Mouse (Mus musculus): ENCODE measurements at regions not wholly inside any gene's neighbourhood (a gene's known extent, or its start where the extent isn't known, plus 50 kb on each side); places are given as distances from the start of the nearest gene placed in this dataset.
A peak's percentile ranks its signal among the peaks of the same experiment; 100 is the strongest.

DNA sequence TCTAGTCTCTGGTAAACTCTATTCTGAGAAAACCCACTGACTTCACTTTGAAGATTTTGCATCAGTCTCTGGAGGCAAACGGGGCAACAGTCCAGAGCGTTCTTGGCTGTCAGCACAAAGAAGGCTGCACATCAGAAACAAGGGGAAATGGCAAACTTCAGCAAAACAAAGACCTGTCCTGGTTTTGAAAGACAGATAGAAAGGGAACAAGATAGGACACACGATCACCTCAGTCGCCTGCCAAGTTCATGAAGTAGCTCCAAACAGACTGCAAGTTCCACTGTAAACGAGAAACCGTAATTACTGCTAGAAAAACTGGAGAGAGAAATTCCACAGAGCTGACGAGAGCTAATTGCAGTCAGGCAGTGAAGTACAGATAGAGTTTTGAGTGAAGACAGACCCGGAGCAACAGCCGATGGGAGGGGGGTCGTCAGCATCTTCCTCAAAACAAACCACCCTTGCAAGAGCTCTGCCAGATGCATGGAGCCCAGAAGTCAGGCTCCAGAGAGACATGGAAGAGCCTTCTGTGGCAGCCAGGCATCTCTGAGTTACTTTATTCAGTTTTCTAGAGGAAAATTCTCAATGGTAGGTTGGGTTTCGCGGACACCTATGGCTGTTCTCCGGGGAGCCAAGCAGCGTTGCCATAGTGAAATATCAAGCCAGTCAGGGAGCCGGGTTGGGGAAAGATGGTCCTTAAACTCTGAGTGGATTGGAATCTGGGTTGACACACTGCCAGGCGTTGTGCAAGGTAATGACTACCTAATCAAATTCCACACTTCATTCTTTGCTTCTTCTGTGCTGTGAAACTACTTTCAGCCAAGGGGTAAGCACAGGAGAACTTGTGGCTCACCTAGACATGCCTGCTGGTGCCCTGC, 558.8 kb upstream of the Map3k7 start:
- no peak for DNase-seq
- 51% methylated on average over 16 of the region's 16 CpGs for WGBS (ENCODE audit: insufficient replicate concordance)
- Histone ChIP-seq H3K27me3 (ENCODE audit: insufficient read depth, low read length) (no peaks in the 10 kb centered on the region), H3K9me3 (ENCODE audit: low read length) (no peaks in the 10 kb centered on the region), H3K4me2 (ENCODE audit: low read depth, low read length) (peak overlapping the region; percentile 26; the same call in 1 of the 2 replicates), H3K4me1 (ENCODE audit: insufficient read depth) (no peaks in the 10 kb centered on the region), H3K4me3 (ENCODE audit: low read depth, low read length) (no peak overlapping the region), H3K9ac (replicated peaks) (no peak overlapping the region), H3K27ac (ENCODE audit: low read depth) (no peak overlapping the region), H3K36me3 (replicated peaks; ENCODE audit: insufficient read depth, low read length) (no peaks in the 10 kb centered on the region)
- TF ChIP-seq CTCF (IDR thresholded peaks at IDR 0.05; ENCODE audit: low read depth): no peak
- no peak for TF ChIP-seq EP300 (IDR thresholded peaks at IDR 0.05; ENCODE audit: low read depth)
- ATAC-seq: no peak

GRCm38 (mm10) chr4:31410157-31410556, 553.7 kb upstream of the Map3k7 start:
- H3K4me2 ChIP-seq (ENCODE audit: low read depth, low read length): no peak overlapping the region
- no peaks in the 10 kb centered on the region for H3K9me3 ChIP-seq (ENCODE audit: low read length)
- no peaks in the 10 kb centered on the region for H3K4me1 ChIP-seq (ENCODE audit: insufficient read depth)
- no peaks in the 10 kb centered on the region for H3K36me3 ChIP-seq (replicated peaks; ENCODE audit: insufficient read depth, low read length)
- H3K27ac ChIP-seq (ENCODE audit: low read depth): no peak overlapping the region
- no peak overlapping the region for H3K4me3 ChIP-seq (ENCODE audit: low read depth, low read length)
- TF ChIP-seq CTCF (IDR thresholded peaks at IDR 0.05; ENCODE audit: low read depth) (no peak), EP300 (IDR thresholded peaks at IDR 0.05; ENCODE audit: low read depth) (no peak)
- no peak for DNase-seq
- 81% methylated on average over 3 of the region's 3 CpGs for WGBS (ENCODE audit: insufficient replicate concordance)
- H3K27me3 ChIP-seq (ENCODE audit: insufficient read depth, low read length): no peaks in the 10 kb centered on the region
- H3K9ac ChIP-seq (replicated peaks): no peak overlapping the region
- ATAC-seq: no peak

DNA sequence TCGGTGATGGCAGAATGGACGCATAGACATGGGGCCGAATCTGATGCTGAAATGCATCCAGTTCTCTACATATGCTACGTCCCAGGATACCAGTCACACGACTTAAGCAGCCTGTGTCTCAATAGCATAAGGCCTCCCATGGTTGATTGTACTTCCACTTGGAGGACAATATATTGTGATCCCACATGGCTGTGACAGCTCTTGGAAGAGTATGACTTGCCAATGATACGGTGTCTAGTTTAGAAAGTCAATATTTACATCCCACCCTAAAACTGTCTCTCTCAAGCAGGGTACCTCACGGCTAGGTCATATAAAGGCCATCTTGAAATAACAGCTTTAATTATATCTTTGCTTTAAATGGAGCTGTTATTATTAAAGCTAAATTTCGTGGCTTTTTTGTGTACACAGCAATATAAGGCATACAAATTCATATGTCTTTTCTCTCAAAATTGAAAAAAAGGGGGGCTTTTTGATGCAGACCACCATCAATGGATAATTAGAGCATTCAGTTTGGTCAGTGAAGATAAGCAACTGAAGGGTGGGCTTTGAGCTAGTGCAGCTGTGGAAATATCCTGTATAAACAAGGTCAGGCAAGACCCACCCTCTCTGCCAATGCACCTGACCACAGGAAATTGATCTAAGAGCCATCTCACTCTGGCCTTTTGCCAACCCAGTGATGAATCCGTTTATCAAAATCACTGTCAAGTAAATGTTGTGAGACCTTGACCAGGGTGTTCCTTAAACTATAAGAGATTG, 551.9 kb upstream of the Map3k7 start:
- no peak for TF ChIP-seq CTCF (IDR thresholded peaks at IDR 0.05; ENCODE audit: low read depth)
- no peak for TF ChIP-seq EP300 (IDR thresholded peaks at IDR 0.05; ENCODE audit: low read depth)
- 71% methylated on average over 9 of the region's 9 CpGs for WGBS (ENCODE audit: insufficient replicate concordance)
- no peak for DNase-seq

GRCm38 (mm10) chr4:31417161-31417560, 546.7 kb upstream of the Map3k7 start:
- ATAC-seq (no peak), DNase-seq (no peak)
- Histone ChIP-seq H3K27me3 (ENCODE audit: insufficient read depth, low read length) (no peaks in the 10 kb centered on the region), H3K36me3 (replicated peaks; ENCODE audit: insufficient read depth, low read length) (no peaks in the 10 kb centered on the region), H3K9me3 (ENCODE audit: low read length) (no peaks in the 10 kb centered on the region), H3K4me1 (ENCODE audit: insufficient read depth) (no peaks in the 10 kb centered on the region), H3K27ac (ENCODE audit: low read depth) (no peak overlapping the region), H3K4me3 (ENCODE audit: low read depth, low read length) (no peak overlapping the region), H3K4me2 (ENCODE audit: low read depth, low read length) (no peak overlapping the region), H3K9ac (replicated peaks) (no peak overlapping the region)
- WGBS (ENCODE audit: insufficient replicate concordance): 82% methylated on average over 4 of the region's 4 CpGs
- no peak for TF ChIP-seq EP300 (IDR thresholded peaks at IDR 0.05; ENCODE audit: low read depth)
- no peak for TF ChIP-seq CTCF (IDR thresholded peaks at IDR 0.05; ENCODE audit: low read depth)

More for the DNA sequence above, 551.9 kb upstream of the Map3k7 start:
- Histone ChIP-seq H3K4me3 (ENCODE audit: low read depth, low read length) (no peak overlapping the region), H3K9me3 (ENCODE audit: low read length) (no peaks in the 10 kb centered on the region), H3K27ac (ENCODE audit: low read depth) (no peak overlapping the region), H3K9ac (replicated peaks) (no peak overlapping the region), H3K36me3 (replicated peaks; ENCODE audit: insufficient read depth, low read length) (no peaks in the 10 kb centered on the region), H3K4me1 (ENCODE audit: insufficient read depth) (no peaks in the 10 kb centered on the region), H3K4me2 (ENCODE audit: low read depth, low read length) (no peak overlapping the region), H3K27me3 (ENCODE audit: insufficient read depth, low read length) (no peaks in the 10 kb centered on the region)
- no peak for ATAC-seq

GRCm38 (mm10) chr4:31419240-31419639, 544.7 kb upstream of the Map3k7 start:
- Histone ChIP-seq H3K9ac (replicated peaks) (no peak overlapping the region), H3K27me3 (ENCODE audit: insufficient read depth, low read length) (no peaks in the 10 kb centered on the region), H3K4me1 (ENCODE audit: insufficient read depth) (no peaks in the 10 kb centered on the region), H3K4me2 (ENCODE audit: low read depth, low read length) (no peak overlapping the region), H3K36me3 (replicated peaks; ENCODE audit: insufficient read depth, low read length) (no peaks in the 10 kb centered on the region), H3K27ac (ENCODE audit: low read depth) (no peak overlapping the region), H3K4me3 (ENCODE audit: low read depth, low read length) (no peak overlapping the region), H3K9me3 (ENCODE audit: low read length) (no peaks in the 10 kb centered on the region)
- no peak for ATAC-seq
- no peak for TF ChIP-seq EP300 (IDR thresholded peaks at IDR 0.05; ENCODE audit: low read depth)
- peak; percentile 71 for TF ChIP-seq CTCF (IDR thresholded peaks at IDR 0.05; ENCODE audit: low read depth)
- WGBS (ENCODE audit: insufficient replicate concordance): 11% methylated on average over 6 of the region's 6 CpGs
- DNase-seq: peak; percentile 32

DNA sequence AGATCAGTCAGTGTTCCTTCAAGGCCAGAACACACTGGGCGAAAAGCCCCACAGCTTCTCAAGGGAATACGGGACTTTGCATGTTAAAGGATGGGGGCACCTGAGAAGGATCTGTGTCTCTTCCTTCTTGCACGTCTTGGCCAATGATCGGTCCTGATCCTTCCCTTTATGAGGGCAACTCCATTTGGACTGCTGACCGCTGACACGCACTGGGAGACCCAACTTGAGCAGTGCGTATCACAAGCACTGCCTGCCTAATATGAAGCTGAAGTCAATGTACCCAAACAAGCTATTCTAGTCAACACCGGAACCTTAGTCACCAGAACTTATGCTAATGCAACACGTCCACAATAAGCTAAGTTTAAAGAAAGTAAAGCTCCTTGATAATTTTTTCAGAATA, 543.7 kb upstream of the Map3k7 start:
- H3K4me3 ChIP-seq (ENCODE audit: low read depth, low read length): no peak overlapping the region
- no peaks in the 10 kb centered on the region for H3K4me1 ChIP-seq (ENCODE audit: insufficient read depth)
- no peak overlapping the region for H3K4me2 ChIP-seq (ENCODE audit: low read depth, low read length)
- no peaks in the 10 kb centered on the region for H3K27me3 ChIP-seq (ENCODE audit: insufficient read depth, low read length)
- H3K9me3 ChIP-seq (ENCODE audit: low read length): no peaks in the 10 kb centered on the region
- DNase-seq: no peak
- no peak for ATAC-seq
- H3K27ac ChIP-seq (ENCODE audit: low read depth): no peak overlapping the region
- no peaks in the 10 kb centered on the region for H3K36me3 ChIP-seq (replicated peaks; ENCODE audit: insufficient read depth, low read length)
- no peak for TF ChIP-seq EP300 (IDR thresholded peaks at IDR 0.05; ENCODE audit: low read depth)
- TF ChIP-seq CTCF (IDR thresholded peaks at IDR 0.05; ENCODE audit: low read depth): no peak
- 75% methylated on average over 9 of the region's 9 CpGs for WGBS (ENCODE audit: insufficient replicate concordance)
- H3K9ac ChIP-seq (replicated peaks): no peak overlapping the region

Data from liver, postnatal 0 days (tissue).